Mouse (Mus musculus): ENCODE measurements around the gene Galnt3. TPM values are rescaled to one million over a fixed set of nuclear protein-coding genes. Genes with fewer than 3 reads are reported as not detected.

Galnt3 gene
- total RNA-seq, 2 experiments from 2014 or later: 2.0 TPM; not detected in 1

DNA sequence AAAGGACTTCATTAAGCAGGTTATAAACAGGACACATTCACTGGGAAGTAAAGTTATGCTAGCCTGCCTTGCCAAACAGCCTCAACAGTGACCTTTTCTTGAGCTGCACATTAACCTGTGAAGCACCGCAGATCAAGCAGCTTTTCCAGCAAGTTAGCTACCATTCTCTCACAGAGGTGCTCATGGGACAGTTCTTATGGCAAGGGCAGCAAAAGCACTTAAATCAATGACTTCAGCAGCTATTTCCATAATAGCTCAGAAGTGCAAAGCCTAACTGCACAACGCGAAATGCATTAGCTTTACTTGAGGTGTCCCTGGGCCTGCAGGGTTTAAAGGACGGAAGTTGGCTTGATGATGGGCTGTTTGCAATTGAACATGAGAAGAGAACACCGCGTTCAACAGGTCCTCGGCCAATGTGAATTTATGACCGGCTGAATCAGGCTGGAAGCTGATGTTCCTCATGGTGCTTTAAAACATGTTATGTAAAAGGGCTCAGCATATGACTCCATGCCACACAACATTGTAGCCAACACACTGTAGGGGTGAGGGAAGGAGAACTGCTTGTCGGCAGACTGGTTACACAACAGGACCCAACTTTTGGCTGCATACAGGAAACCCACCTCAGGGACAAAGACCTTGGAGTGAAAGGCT lies 16.8 kb downstream of the Galnt3 start:
- DNase-seq: no peak

DNA sequence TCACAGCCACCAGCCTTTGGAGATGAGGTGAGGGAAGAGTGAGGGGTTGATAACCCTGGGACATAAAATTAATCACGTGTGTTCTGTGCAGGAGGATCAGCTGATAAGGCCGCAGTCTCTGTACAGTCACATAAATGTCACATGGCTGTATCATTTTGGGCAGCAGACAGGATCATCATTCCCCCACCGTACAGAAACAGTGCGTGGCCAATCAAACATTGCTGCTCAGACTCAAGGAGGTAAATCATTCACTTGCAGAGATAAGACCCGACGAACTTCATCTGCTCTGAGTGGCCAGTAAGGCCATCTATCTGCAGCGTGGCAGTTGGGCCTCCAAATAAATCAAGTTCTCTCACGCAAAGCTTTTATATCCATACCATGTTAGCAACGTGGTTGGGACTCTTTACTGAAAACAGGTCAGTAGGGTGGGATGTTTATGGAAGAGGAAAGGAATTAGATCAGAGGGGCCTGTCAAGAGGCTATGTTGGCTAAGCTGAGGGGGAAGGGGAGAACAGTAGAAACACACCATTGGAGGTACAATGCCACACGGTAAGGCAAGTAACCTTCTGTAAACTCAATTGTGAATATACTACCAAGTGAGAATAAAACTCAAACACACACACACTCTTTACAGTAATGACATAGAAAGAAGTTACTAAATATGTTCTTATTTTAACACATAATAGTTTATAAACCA lies 20.9 kb downstream of the Galnt3 start:
- DNase-seq: no peak

DNA sequence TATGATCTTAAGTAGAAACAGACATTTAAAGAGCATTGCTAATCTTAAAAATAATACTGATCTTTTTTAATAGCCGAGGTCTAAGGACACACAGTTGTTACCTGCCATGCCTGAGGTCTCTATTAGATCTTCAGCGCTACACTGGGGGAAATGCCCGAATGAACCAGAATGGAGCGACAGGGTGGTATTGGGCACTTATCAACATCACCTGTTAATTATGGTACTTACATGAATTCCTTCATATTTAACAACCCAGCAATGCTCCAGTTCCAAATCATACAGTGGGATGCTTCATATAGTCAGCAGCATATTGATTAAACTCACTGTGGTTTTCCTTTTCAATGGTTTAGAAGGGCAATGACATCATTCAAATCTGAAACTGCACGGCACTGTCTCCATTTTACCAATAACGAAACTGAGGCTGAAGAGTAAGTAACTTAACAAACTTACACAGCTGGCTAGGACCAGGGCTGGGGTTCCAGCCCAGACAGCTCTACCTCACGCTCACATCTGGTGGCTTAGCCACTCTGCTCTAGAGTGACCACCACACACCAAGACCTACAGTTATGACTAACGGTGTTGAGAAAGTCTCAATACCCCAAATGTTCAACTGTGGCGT lies 23.0 kb downstream of the Galnt3 start:
- no peak for DNase-seq

DNA sequence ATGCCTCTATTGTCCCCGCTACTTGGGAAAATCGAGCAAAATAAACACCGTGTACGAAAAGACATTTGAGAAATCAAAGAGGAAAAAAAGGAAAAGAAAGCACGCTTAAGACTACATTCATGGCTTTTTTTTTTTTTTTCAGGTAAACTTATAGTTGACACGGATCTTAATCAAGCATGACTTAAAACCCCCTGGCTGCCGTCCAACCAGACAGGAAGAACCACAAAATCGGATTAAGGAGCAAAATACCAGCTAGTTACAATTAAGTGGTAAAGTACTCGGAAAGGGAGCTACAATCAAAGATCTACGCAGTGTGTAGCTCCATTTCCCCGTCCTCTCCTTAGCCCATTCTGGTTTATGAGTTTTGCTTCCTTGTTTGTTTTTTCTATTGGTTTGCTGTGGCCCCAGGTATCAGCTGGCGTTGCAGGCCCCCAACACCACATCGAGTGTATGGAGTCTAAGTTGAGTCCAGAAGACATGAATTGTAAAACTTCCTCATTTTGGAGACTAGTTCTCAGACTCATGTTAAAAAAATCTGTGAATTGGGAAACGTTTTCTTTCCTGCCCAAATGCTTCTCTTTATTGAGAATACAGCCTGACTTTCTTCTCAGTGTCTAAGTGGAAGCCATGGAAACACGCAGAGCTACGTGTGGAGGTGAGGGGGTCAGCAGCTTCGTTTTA lies 24.0 kb downstream of the Galnt3 start:
- no peak for DNase-seq

DNA sequence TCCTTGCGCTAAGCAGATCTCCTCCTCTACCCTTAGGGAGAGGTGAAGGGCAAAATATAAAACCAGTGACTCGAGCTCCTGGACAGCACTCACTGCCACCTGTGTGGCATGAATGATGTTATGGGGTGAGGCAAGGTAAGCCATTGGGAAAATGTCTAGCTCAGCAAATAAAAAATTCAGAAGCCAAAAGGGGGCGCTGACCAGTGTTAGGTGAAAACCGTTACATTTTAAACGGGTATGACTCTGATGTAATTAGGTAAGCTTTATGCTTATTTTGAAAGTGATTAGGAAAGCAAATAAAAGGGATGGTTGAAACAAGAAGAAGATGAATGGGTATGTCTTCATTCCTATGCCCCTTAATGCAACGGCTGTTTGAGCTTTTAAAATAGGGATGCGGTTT lies 24.6 kb downstream of the Galnt3 start:
- DNase-seq: no peak

DNA sequence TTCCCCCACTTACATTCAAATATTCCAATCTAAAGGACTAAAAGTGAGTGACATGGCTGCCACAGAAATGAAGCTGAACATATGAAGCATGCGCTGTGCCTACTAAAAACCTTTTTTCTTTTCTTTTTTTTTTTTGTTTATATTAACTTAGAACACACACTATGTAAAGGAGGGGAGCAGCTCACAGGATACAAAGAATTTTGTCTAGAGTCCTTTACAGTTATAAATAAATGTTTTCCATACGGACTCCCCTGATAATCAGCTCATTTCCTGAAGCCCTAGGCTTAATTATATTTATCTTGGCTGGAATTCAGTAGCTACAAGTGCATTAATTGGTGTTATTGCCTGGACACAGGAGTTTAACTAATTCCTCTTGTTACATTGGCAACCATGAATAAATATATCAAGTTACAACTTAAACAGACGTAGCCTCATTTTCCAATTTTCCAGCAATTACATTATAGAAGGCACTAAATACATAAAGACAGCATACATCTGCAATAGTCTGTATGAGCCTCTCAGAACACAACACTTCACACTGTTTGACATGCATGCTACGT lies 30.1 kb downstream of the Galnt3 start:
- DNase-seq: no peak

DNA sequence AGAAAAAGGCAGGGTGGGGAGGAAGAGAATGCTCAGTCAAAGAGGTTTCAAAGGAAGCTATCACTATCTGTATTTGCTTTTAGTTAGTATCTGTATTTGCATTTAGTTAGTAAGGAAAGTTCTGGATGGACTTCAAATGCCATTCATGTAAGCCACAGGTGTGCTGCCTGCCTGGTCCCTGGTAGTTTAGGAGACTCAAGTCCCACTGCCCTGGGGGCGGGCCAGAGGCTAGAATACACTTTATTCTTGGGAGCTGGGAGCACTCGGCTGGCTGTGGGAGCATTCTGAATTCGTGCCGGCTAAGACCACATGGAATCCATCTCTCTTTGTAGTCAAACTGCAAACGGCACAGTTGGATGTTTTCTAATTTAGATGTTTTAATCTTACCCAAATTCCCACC lies 33.5 kb downstream of the Galnt3 start:
- no peak for DNase-seq

DNA sequence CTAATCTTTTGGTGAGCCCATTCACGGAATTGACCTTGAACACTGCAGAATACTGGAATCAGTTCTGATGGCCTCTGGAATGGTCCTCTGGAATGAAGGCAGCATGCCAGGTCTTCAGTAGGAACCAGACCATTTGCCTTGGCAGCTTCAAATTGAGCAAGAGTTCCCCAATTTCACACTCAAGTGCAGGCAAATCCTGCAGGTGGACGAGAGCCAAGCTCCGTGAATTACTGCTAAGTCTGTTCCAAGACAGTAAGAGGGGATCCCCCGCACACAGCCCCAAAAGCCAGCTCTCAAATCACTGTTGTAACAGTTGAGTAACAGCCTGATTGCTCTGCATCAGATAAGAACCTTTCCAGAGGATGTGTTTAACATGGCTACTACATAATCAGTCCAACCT lies 42.9 kb downstream of the Galnt3 start:
- DNase-seq: peak; percentile 7

DNA sequence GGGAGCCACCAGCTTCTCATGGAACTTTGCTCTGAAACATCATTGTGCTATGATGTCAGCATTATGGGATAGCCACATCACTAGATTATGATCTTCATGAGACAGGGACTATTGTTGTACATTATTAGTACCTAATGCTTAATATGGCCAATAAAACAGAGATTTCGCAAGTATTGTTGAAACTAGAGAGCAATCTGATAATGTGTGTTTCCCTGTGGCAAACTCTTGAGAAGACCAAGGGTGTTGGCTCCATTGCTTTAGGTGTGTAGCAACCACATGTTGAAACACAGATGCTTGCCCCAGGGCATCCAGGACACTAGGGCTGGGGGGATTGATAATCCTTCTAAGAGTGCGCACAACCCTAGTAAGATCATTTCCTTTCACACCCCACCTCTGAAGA lies 44.1 kb downstream of the Galnt3 start:
- no peak for DNase-seq

DNA sequence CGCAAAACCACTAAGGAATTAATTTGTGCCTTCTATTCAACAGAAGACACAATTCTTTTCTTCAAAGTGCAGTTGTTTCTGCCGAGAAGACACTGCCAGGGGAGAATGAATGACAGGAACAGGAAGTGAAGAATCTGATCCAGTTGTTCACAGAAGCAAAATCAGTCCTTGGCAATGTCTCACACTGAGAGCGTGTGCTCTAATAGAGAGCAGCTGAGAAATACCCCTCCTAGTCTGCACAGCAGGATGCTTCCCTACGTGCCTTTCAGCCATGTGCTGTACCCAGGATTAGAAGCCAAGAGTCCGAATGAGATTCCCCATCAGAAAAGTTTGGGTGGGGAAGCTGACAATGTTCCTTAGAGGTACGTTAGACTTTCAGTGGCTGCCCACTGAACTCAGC lies 55.3 kb downstream of the Galnt3 start:
- DNase-seq: no peak

DNA sequence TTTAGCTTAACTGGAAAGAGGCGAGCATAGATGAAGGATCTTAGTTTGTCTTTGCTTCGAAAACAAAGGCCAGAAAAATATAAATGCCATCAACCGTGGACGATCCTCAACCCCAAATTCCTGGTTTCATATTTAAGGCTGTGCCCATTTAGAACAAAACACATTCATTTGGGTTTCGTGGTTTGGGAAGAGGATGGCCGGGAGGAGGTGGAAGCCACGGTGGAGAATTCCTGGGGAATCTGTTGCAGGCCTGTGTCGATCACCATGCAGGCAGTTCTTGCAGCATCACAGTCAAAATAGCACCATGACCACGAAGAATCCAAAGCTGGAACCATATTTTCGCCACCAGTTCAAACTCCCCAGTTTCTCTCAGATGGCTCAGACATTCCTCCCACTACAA lies 61.5 kb downstream of the Galnt3 start:
- no peak for DNase-seq

DNA sequence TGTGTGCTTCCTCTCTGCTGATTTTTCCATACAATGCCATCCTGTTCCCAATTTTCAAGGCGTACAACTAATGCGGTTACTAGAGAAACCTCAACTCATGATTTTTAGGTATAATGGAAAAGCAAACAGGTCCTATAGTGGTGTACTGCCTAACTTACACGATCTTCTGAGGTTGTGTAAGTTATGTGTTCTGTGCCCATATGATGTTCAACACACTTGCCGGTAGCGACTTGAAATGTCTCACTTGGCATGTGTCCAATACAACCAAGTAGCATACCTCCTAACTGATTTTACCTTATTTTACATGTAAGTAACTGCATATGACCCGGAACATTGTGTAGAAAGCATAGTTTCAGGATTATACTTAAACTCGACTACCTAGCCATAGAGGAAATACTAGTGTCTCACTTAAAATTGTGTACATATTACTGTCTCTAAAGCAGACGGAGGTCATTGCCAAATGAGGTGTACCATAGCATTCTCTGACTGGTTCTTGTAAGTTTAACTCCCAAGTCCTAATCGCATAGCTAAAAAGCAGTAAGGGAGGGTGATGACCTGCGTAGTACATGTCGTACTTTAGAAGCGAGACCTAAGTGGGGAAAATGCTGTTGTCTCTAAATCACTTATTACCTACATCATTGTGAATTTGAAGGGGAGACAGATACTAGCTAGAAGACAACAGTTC lies 80.2 kb downstream of the Galnt3 start:
- DNase-seq: no peak

DNA sequence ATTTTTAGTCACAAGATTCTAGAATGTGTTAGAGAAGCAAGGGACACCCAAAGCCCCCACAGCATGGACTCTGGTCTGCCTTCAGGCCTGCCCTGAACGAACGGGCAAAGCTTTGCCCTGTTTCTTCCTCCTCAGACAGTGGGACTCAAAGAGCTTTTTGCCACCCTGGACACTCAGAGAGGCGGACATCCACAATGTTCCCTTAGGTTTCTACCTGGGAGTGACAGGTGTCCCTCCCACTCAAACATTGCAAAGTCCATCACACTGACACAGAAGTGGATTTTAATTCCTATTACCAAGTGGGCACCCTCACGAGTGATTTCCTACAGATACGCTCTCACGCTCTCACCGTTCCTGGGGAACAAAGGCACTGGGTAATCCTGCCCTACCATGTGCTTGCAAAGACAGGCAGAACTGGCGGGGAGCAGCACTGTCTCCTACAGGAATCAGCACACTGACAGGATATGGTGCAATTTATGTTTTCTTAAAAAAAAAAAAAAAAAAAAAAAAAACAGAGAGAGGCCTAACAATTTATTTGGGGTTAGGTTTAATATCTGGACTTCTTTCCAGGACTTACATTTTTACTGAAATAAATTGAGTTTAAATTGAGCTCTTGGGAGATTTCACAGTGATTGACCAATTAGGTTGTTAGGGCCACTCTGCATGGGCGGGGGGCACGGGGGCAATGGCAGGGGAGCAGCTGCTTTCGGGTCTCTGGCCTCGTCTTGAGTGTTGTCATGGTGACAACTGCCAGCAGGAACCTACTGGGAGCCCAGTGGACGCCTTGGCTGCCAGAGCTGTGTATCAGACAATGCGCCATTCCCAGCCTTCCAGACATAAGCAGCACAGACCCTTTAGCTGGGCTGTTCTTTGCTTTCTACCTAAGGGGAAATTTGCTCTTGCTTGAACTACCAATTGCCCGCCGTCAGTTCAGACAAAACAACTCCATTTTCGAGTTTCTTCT lies 81.1 kb downstream of the Galnt3 start:
- no peak for DNase-seq

DNA sequence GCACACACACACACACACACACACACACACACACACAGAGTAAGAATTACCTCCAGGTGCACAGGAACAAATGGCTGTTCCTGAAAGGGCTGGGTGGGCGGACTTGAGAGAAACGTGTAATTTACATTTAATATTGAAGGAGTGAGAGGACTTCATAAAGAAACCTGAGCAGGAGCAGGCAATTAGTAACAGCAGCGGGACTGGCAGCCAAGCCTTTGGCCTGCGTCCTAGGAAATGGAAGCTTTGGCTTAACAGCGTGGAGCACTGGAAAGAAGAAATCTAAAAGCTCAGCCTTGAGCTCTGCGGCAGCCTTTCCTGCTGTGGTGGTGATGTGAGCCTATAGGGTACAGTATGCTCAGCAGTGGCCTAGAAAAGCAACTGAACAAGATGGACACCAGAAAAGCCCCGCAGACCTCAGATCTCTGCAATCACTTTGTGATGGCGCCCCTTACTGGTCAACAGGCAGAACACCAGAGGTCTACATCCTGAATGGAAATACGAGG lies 82.8 kb downstream of the Galnt3 start:
- peak; percentile 13 for DNase-seq

DNA sequence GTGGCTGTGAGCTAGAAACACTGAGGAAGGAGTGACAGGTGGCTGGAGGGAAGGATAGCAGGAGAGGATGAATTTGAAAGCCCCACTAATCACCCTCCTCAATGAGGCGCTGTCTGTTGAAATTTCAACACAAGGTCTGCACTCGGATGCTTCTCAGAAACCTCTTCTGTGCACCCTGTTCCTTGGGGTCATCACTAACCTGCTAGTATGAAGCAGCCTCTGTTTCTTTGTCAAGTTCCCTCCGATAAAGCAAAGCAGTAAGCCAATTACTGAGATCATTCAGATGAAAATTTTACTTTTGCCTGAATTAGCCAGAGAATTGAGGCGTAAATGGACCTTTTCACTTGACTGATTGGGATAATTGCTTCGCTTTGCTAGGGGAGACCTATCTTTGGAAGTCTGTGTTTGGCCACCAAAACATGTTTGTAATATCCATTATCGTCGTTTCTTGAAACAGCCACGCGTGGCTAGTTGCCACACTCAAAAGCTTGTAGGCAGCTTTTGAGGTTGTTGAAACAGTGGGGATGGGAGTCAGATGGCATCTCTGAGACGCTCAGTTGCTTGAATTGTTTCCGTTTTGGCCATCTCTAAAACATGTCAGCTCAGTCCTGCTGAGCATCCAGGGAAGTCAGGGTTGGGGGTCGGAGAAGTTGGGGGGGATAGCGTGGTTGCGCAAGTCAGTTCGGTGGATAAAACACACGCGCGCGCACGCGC lies 83.4 kb downstream of the Galnt3 start:
- DNase-seq: no peak

DNA sequence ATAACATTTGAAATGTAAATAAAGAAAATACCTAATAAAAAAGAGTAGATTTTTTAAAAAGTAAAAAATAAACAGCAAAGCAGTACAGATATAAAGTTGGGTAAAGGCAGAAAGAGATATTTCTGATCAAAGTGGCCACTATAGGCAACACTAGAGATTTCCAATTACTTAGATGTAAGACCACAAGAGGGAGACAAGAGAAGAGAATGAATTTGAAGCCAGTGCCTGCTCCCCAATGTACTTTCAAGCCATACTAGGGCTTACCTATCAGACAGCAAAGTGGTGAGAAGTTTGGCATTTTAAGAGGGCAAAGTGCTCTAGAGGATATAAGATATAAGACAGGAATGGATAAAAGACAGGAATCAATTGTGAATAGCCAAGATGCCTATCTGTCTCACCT lies 84.2 kb downstream of the Galnt3 start:
- no peak for DNase-seq

DNA sequence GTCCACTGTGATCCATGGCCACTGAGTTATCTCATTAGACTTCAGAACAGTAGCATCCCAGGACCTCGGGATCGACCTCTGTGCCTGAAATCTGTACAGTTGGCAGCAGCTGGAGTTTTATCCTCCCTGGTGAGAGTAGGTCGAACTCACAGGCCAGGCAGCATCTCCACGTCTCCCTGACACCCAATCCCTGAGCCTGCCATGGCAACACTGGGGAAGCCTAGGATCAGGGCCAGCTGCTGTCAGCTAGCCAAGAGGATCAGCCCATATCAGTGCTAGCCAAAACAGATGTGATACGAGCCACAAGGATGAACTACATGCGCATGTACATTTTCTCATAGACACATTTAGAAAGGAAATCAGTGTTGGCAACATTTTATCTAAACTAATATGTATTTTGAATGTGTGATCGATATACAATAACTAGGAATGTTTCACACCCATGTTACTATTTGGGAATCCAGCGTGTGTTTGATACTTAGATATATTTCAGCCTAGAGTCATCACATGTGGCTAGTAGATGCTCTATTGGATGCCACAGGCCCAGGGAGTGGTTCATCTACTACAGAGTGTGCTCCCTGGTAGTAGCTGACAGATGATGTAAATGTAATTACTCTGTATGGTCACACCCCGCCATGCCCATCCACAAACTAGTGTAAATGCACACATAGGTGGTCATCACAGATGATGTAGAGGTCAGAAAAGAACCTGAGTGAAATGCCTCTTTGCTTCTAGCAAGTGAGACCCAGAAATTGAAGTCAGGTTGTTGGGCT lies 89.7 kb downstream of the Galnt3 start:
- peak; percentile 57 for DNase-seq
